Comparison of ENCODE assay signal across 8 mouse cellular contexts in the genomic region with DNA sequence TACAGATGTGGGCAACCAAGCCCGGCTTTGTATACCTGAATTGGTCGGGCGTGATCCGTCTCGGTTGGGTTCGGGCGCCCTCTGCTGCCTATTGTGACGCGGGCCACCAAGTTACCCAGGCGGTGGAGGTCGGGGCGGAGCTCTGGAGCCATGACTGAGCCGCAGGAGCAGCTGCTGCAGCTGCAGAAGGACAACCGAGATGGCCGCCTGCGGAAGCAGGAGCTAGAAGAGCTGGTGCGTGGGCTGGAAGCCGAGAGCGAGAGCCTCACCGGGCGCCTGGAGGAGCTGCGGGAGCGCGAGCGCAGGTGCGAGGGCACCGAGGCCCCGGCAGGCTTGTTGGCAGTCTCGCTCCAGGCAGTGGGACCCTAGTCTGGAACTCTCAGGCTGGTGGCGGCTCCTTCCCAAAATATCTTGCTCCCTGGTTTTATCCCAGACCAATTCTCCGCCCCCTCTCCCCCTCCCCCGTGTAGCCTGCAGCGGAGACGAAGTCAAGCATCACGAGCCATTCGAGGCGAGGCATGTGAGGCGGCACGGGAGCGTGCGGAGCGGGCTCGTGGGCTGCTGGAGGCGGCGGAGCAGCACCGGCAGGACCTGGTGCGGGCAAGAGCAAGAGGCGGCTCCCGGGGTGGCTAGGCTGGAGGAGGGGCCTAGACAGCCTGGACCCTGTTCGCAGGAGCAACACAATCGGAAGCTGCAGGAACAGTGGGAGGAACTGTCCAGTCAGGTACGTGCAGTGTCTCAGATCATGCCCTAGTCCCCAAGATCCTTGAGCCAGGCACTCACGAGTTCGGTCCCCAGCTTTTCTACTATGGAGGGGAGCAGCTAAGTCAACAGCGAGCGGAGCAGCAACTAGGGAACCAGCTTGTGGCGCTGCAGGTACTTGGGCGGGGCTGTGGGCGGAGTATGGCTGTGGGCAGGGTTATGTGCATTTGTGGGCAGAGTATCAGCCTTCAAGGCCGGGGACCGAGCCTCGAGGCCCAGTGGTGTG. TPM values are rescaled to one million over a fixed set of nuclear protein-coding genes. Genes with fewer than 3 reads are reported as not detected.
A peak's percentile ranks its signal among the peaks of the same experiment; 100 is the strongest.
DNase-seq lines count a peak whose midpoint lies in the region; ATAC-seq and TF ChIP-seq lines count a peak whose summit lies in the region.

No protein-coding gene starts in this region.

- peak; percentile 93; the same call in 1 of the 2 replicates for TF ChIP-seq CTCF in heart, adult 2 months (IDR thresholded peaks at IDR 0.05)

- peak; percentile 38; the same call in 1 of the 2 replicates for TF ChIP-seq POLR2A in heart, adult 2 months (IDR thresholded peaks at IDR 0.05; ENCODE audit: insufficient read depth, low read depth, low read length)

- H3K9ac ChIP-seq in embryonic facial prominence, embryonic 13.5 days = peak overlapping the region; percentile 71
- H3K9ac ChIP-seq in heart, adult 2 months (ENCODE audit: low read depth, low read length) = peak overlapping the region; percentile 66
- peak overlapping the region; percentile 67 for H3K9ac ChIP-seq in limb, embryonic 13.5 days
- H3K9ac ChIP-seq in midbrain, embryonic 16.5 days (ENCODE audit: low read depth, low read length) = peak overlapping the region; percentile 76

- H3K79me2 ChIP-seq in heart, adult 2 months (replicated peaks; ENCODE audit: control insufficient read depth, insufficient read depth, low read length) = no peaks in the 10 kb centered on the region

- peak; percentile 68 for ATAC-seq in embryonic facial prominence, embryonic 13.5 days (ENCODE audit: insufficient number of reproducible peaks, insufficient read depth, low FRiP score, low TSS enrichment, low read depth)
- ATAC-seq in limb, embryonic 13.5 days (ENCODE audit: low FRiP score, low read depth) = peak; percentile 90
- ATAC-seq in midbrain, embryonic 16.5 days = peak; percentile 89

- peak; percentile 78 for DNase-seq in 3134 (ENCODE audit: extremely low read depth, insufficient read length, low spot score)
- DNase-seq in adrenal gland, postnatal 36 days = peak; percentile 96 to 97
- peak; percentile 93 to 94 for DNase-seq in heart, adult 2 months
- peak; percentile 90 to 96 for DNase-seq in kidney, adult 8-10 months
- peak; percentile 85 to 94 for DNase-seq in spleen, postnatal 10 days (ENCODE audit: low spot score in 2 of 2)

- peak overlapping the region; percentile 74 for H3K27ac ChIP-seq in embryonic facial prominence, embryonic 13.5 days
- H3K27ac ChIP-seq in heart, adult 2 months = peak overlapping the region; percentile 38; the same call in 1 of the 2 replicates
- H3K27ac ChIP-seq in limb, embryonic 13.5 days = peak overlapping the region; percentile 48; the same call in 1 of the 2 replicates
- H3K27ac ChIP-seq in midbrain, embryonic 16.5 days (ENCODE audit: low read length) = peak overlapping the region; percentile 85

- TF ChIP-seq EP300 in heart, adult 2 months (IDR thresholded peaks at IDR 0.05; ENCODE audit: insufficient read depth, low read depth, low read length) = peak; percentile 67; the same call in 1 of the 2 replicates

- intact Hi-C loops in heart, adult 2 months (cut with DNase I) = loop anchor here (1.0 to 10.0 kb wide), 4 partner anchors 66 to 382 kb away; partner anchors contain the start of genes Ppm1f and Sdf2l1

- peaks cover 19% of the 10 kb centered on the region for H3K4me1 ChIP-seq in embryonic facial prominence, embryonic 13.5 days
- H3K4me1 ChIP-seq in heart, adult 2 months (ENCODE audit: control insufficient read depth, insufficient read depth, low read length) = peaks cover 1% of the 10 kb centered on the region; the same call in 1 of the 2 replicates
- H3K4me1 ChIP-seq in limb, embryonic 13.5 days = peaks cover 19% of the 10 kb centered on the region
- peaks cover 15% of the 10 kb centered on the region for H3K4me1 ChIP-seq in midbrain, embryonic 16.5 days (ENCODE audit: control insufficient read depth, insufficient read depth, low read length)

- H3K9me3 ChIP-seq in embryonic facial prominence, embryonic 13.5 days = no peaks in the 10 kb centered on the region
- no peaks in the 10 kb centered on the region for H3K9me3 ChIP-seq in limb, embryonic 13.5 days
- H3K9me3 ChIP-seq in midbrain, embryonic 16.5 days (replicated peaks; ENCODE audit: control insufficient read depth, low read length, poor library complexity, severe bottlenecking) = no peaks in the 10 kb centered on the region

- peaks cover 34% of the 10 kb centered on the region for H3K27me3 ChIP-seq in embryonic facial prominence, embryonic 13.5 days
- no peaks in the 10 kb centered on the region for H3K27me3 ChIP-seq in heart, adult 2 months (ENCODE audit: control insufficient read depth, insufficient read depth, low read length)
- peaks cover 31% of the 10 kb centered on the region for H3K27me3 ChIP-seq in limb, embryonic 13.5 days
- peaks cover 8% of the 10 kb centered on the region; the same call in 1 of the 2 replicates for H3K27me3 ChIP-seq in midbrain, embryonic 16.5 days (ENCODE audit: control insufficient read depth, insufficient read depth, low read depth, low read length)

- peak overlapping the region; percentile 95 for H3K4me2 ChIP-seq in embryonic facial prominence, embryonic 13.5 days
- peak overlapping the region; percentile 96 for H3K4me2 ChIP-seq in limb, embryonic 13.5 days (replicated peaks)
- peak overlapping the region; percentile 77 for H3K4me2 ChIP-seq in midbrain, embryonic 16.5 days (ENCODE audit: low read length)

- H3K36me3 ChIP-seq in embryonic facial prominence, embryonic 13.5 days = peaks cover 19% of the 10 kb centered on the region
- no peaks in the 10 kb centered on the region for H3K36me3 ChIP-seq in heart, adult 2 months (ENCODE audit: control insufficient read depth, insufficient read depth, low read length)
- H3K36me3 ChIP-seq in limb, embryonic 13.5 days = peaks cover 25% of the 10 kb centered on the region
- H3K36me3 ChIP-seq in midbrain, embryonic 16.5 days (ENCODE audit: control insufficient read depth, insufficient read depth, low read length) = peaks cover 12% of the 10 kb centered on the region; the same call in 1 of the 2 replicates

- peak overlapping the region; percentile 59 for H3K4me3 ChIP-seq in embryonic facial prominence, embryonic 13.5 days
- H3K4me3 ChIP-seq in heart, adult 2 months = peak overlapping the region; percentile 70
- H3K4me3 ChIP-seq in limb, embryonic 13.5 days = peak overlapping the region; percentile 60
- peak overlapping the region; percentile 58 for H3K4me3 ChIP-seq in midbrain, embryonic 16.5 days (ENCODE audit: low read depth, low read length)

- WGBS in embryonic facial prominence, embryonic 13.5 days = under 1% methylated on average over 62 of the region's 62 CpGs
- WGBS in heart, adult 2 months = under 1% methylated on average over 61 of the region's 62 CpGs
- under 1% methylated on average over 62 of the region's 62 CpGs for WGBS in limb, embryonic 13.5 days
- under 1% methylated on average over 62 of the region's 62 CpGs for WGBS in midbrain, embryonic 16.5 days

RNA-seq across cellular contexts. Expression of gene Tmem191c, which starts 0.6 kb away (rescaled TPM):
- total RNA-seq in adrenal gland, postnatal 36 days (2021) = 1 to 10 TPM; 8.6 to 9.3 TPM
- 12.7 and 13.6 TPM in 2 replicates for polyA plus RNA-seq in embryonic facial prominence, embryonic 13.5 days (2015; fragmentation: Nextera tagmentation; extraction: Ambion mirVana)
- 1 to 10 TPM; 1.1 to 1.5 TPM for total RNA-seq in heart, adult 2 months (2021)
- polyA plus RNA-seq in heart, adult 2 months (2012; rRNA removed) = 2.7 and 6.7 TPM in 2 replicates
- 12.6 and 14.3 TPM in 2 replicates for polyA plus RNA-seq in limb, embryonic 13.5 days (2015; fragmentation: Nextera tagmentation; extraction: Ambion mirVana)
- 77.9 and 94.8 TPM in 2 replicates for polyA plus RNA-seq in midbrain, embryonic 16.5 days (2015; fragmentation: Nextera tagmentation; extraction: Ambion mirVana)

RNA-seq across cellular contexts. Expression of gene Hic2, which starts 43.1 kb away (rescaled TPM):
- 1 to 10 TPM; 2.9 to 3.1 TPM for total RNA-seq in adrenal gland, postnatal 36 days (2021)
- polyA plus RNA-seq in embryonic facial prominence, embryonic 13.5 days (2015; fragmentation: Nextera tagmentation; extraction: Ambion mirVana) = 6.3 and 7.1 TPM in 2 replicates
- total RNA-seq in heart, adult 2 months (2021) = 1 to 10 TPM; 1.5 to 2.0 TPM
- polyA plus RNA-seq in heart, adult 2 months (2012; rRNA removed) = 1.2 and 2.2 TPM in 2 replicates
- 9.1 and 9.3 TPM in 2 replicates for polyA plus RNA-seq in limb, embryonic 13.5 days (2015; fragmentation: Nextera tagmentation; extraction: Ambion mirVana)
- polyA plus RNA-seq in midbrain, embryonic 16.5 days (2015; fragmentation: Nextera tagmentation; extraction: Ambion mirVana) = 7.6 and 9.5 TPM in 2 replicates

RNA-seq across cellular contexts. Expression of gene Serpind1, which starts 54.7 kb away (rescaled TPM):
- under 1 TPM; 0.40 to 0.63 TPM for total RNA-seq in adrenal gland, postnatal 36 days (2021)
- 0.45 and 2.2 TPM in 2 replicates for polyA plus RNA-seq in embryonic facial prominence, embryonic 13.5 days (2015; fragmentation: Nextera tagmentation; extraction: Ambion mirVana)
- total RNA-seq in heart, adult 2 months (2021) = 1 to 10 TPM; 1.2 to 1.6 TPM
- polyA plus RNA-seq in heart, adult 2 months (2012; rRNA removed) = 0.12 and 1.0 TPM in 2 replicates
- polyA plus RNA-seq in limb, embryonic 13.5 days (2015; fragmentation: Nextera tagmentation; extraction: Ambion mirVana) = 0.83 and 0.88 TPM in 2 replicates
- 2.8 and 3.7 TPM in 2 replicates for polyA plus RNA-seq in midbrain, embryonic 16.5 days (2015; fragmentation: Nextera tagmentation; extraction: Ambion mirVana)

Comparison
In these comparisons a context has a peak if more than half of its experiments do, and no peak if none do; other contexts are left out.
1. Peak in every context shown above with its lines: DNase-seq, ATAC-seq, H3K4me3 ChIP-seq and H3K27ac ChIP-seq.